Mouse (Mus musculus) liver, adult 2 months (tissue): ENCODE results near the gene Crb1.

Experiments
- CTCF ChIP-seq: fragments of 200-500 bp; IDR thresholded peaks from 2 replicates; pipeline ENCODE4 v1.5.1; 2011; ENCODE audit warnings: low read depth, low read length, control low read depth
- POLR2A ChIP-seq: fragments of 200-500 bp; IDR thresholded peaks from 2 replicates; pipeline ENCODE4 v1.6.1; 2011; ENCODE audit warnings: low read length, control low read depth; ENCODE audit not compliant: insufficient read depth; ENCODE audit errors: extremely low read depth

GRCm38 (mm10) chr1:139314297-139314874 is 62.5 kb downstream of the Crb1 start:
- TF ChIP-seq CTCF: no peak
- no peak for TF ChIP-seq POLR2A
